Mouse (Mus musculus): ENCODE results near the gene Tyw3.

DNA sequence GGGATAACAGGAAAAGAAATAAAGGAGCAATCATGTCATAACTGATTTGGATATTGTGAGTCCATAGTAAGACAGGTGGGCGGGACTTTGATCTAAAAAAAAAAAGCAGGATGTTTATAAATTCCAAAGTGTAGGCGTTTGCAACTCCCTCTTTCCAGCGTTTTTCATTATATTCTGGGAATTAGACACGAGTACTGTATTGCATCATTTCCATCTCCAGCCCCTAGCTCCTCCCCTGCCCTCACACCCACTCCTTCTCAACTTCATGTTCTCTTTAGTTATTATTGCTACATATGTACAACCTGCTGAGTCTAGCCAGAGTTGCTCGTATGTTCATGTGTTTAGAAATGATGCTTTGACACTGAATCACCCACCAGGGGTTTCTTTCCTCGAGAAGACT, 23.2 kb downstream of the Tyw3 start:
- TF ChIP-seq TAL1 (IDR thresholded peaks at IDR 0.05; ENCODE audit: low read length) (no peak), GATA1 (IDR thresholded peaks at IDR 0.05; ENCODE audit: low read length) (no peak)
